Mouse (Mus musculus) liver, postnatal 0 days (tissue): ENCODE measurements around the gene Filip1l. TPM values are rescaled to one million over a fixed set of nuclear protein-coding genes. Genes with fewer than 3 reads are reported as not detected.
A peak's percentile ranks its signal among the peaks of the same experiment; 100 is the strongest.

Source experiments
- ATAC-seq: fragments of 200-750 bp; cut with Nextera tagmentation; 2 replicates; pipeline ENCODE4 v1.8.0; 2017; ENCODE audit warnings: mild to moderate bottlenecking, moderate library complexity
- DNase-seq: peaks from one replicate; pipeline ENCODE4 v3.0.0-alpha.2; 2016
- H3K27ac ChIP-seq: fragments of 300-500 bp; sonication (generic); 2 replicates; pipeline ENCODE4 v1.5.1; 2014; ENCODE audit warnings: antibody characterized with exemption, moderate library complexity, mild to moderate bottlenecking, low read depth
- H3K27me3 ChIP-seq: fragments of 300-500 bp; sonication (generic); 2 replicates; pipeline ENCODE4 v1.6.1; 2014; ENCODE audit warnings: low read length, control low read depth, mixed read lengths; ENCODE audit not compliant: insufficient read depth
- H3K36me3 ChIP-seq: fragments of 300-500 bp; sonication (generic); replicated peaks from 2 replicates; pipeline ENCODE4 v1.6.1; 2014; ENCODE audit warnings: mild to moderate bottlenecking, control low read depth, low read length, moderate library complexity, mixed read lengths; ENCODE audit not compliant: insufficient read depth
- H3K4me1 ChIP-seq: fragments of 300-500 bp; sonication (generic); 2 replicates; pipeline ENCODE4 v1.6.1; 2014; ENCODE audit warnings: antibody characterized with exemption, mild to moderate bottlenecking, control low read depth; ENCODE audit not compliant: insufficient read depth
- H3K4me2 ChIP-seq: fragments of 300-500 bp; sonication (generic); 2 replicates; pipeline ENCODE4 v1.6.1; 2014; ENCODE audit warnings: low read depth, mild to moderate bottlenecking, low read length, moderate library complexity, mixed read lengths
- H3K4me3 ChIP-seq: fragments of 300-500 bp; sonication (generic); 2 replicates; pipeline ENCODE4 v1.5.1; 2014; ENCODE audit warnings: low read depth, low read length
- H3K9ac ChIP-seq: fragments of 300-500 bp; sonication (generic); replicated peaks from 2 replicates; pipeline ENCODE4 v1.6.1; 2014; ENCODE audit warnings: mild to moderate bottlenecking, moderate library complexity
- H3K9me3 ChIP-seq: fragments of 300-500 bp; sonication (generic); 2 replicates; pipeline ENCODE4 v1.6.1; 2016; ENCODE audit warnings: mild to moderate bottlenecking, control low read depth, low read length, mixed read lengths
- CTCF ChIP-seq: sonication (generic); IDR thresholded peaks from 2 replicates; pipeline ENCODE4 v1.5.1; 2016; ENCODE audit warnings: antibody characterized with exemption, low read depth
- EP300 ChIP-seq: IDR thresholded peaks from 2 replicates; pipeline ENCODE4 v1.6.1; 2016; ENCODE audit warnings: antibody characterized with exemption, low read depth, mild to moderate bottlenecking
- WGBS: fragments of 180-500 bp; shearing (Covaris S2); extraction: QIAGEN DNeasy Blood & Tissue Kit; methylation state at CpG from one replicate; pipeline ENCODE4 v1.1.7; 2014; ENCODE audit not compliant: insufficient replicate concordance; 5-methylcytosine and 5-hydroxymethylcytosine counted together
- polyA plus RNA-seq: library from polyadenylated mRNA; unstranded; fragments of >200 nt; fragmentation: Nextera tagmentation; extraction: Ambion mirVana; gene quantifications from 2 replicates; pipeline ENCODE4 v1.2.1, GENCODE M21; 2015

Gene Filip1l
- polyA plus RNA-seq, 1 experiment from 2014 or later, result 6.2 TPM

DNA sequence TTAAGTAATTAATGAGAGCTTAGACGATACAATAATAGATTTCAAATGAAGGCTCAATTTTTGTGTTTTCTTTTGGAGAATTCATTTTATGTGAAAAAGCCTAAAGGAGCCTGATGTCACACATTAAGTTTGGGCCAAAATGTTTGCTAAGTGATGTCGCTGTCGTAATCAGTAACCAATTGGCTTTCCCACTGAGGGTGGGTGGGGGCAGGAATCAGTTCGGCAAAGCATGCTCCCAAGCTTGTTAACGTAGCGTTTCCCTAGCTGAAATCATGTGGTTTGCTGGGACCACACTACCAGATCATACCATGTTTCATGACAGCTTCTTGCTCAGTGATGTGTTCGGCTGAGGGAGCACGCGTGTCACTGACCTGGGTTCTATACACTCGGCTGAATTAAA is 162.7 kb downstream of the Filip1l start:
- TF ChIP-seq CTCF (no peak), EP300 (no peak)
- WGBS, result 73% methylated on average over 10 of the region's 10 CpGs

DNA sequence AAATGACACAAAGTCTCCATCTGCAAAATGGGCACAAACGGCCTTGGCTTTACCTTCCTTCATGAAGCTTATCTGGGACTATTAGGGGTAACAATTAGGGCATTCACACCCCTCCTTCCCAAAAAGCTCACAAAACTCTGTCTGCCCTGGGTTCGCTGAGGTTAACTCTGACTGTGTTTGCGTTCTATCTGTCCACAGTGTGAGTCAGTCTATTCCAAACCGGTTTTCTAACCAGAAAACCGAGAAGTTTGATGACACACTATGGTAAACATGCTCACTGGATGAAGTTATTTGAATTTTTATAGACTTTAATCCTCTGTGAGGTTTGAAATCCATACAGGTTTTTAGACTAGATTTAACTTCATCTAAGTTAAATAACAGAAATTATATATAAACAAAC is 172.2 kb downstream of the Filip1l start:
- H3K9ac ChIP-seq, result no peak overlapping the region
- H3K36me3 ChIP-seq, result no peaks in the 10 kb centered on the region
- no peak overlapping the region for H3K4me3 ChIP-seq
- DNase-seq (no peak), ATAC-seq (no peak)
- H3K4me2 ChIP-seq, result no peak overlapping the region
- H3K27me3 ChIP-seq, result no peaks in the 10 kb centered on the region
- no peak overlapping the region for H3K27ac ChIP-seq
- peaks cover 2% of the 10 kb centered on the region; the same call in 1 of the 2 replicates for H3K4me1 ChIP-seq
- 72% methylated on average over 5 of the region's 5 CpGs for WGBS
- no peaks in the 10 kb centered on the region for H3K9me3 ChIP-seq
- no peak for TF ChIP-seq EP300
- no peak for TF ChIP-seq CTCF

More for the DNA sequence above, 162.7 kb downstream of the Filip1l start:
- ATAC-seq (peak; percentile 51; the same call in 1 of the 2 replicates), DNase-seq (peak; percentile 17)
- Histone ChIP-seq H3K27me3 (no peaks in the 10 kb centered on the region), H3K4me3 (no peak overlapping the region), H3K9ac (no peak overlapping the region), H3K36me3 (no peaks in the 10 kb centered on the region), H3K9me3 (no peaks in the 10 kb centered on the region), H3K4me2 (no peak overlapping the region), H3K27ac (no peak overlapping the region), H3K4me1 (no peaks in the 10 kb centered on the region)

DNA sequence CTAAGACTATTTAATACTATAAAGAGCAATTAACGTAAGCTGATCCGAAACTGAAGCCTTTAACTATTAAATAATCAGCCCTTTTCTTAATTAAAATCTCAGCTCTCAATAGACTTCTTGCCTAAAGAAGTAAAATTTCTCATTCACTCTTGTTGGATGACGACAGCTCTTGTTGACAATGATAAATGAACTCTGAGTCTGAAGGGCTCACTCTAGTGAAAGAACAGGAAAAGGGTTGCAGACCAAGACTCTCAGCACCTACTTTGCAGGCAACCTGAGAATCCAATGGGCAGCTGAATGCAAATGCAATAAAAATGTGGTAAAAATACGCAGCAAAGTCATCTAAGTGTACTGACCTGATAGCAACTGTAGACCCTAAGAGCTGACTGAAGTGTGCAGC is 172.6 kb downstream of the Filip1l start:
- no peak for ATAC-seq
- Histone ChIP-seq H3K4me1 (peaks cover 2% of the 10 kb centered on the region; the same call in 1 of the 2 replicates), H3K27me3 (no peaks in the 10 kb centered on the region), H3K9me3 (no peaks in the 10 kb centered on the region), H3K4me3 (no peak overlapping the region), H3K27ac (no peak overlapping the region), H3K36me3 (no peaks in the 10 kb centered on the region), H3K4me2 (no peak overlapping the region), H3K9ac (no peak overlapping the region)
- TF ChIP-seq EP300, result no peak
- no peak for TF ChIP-seq CTCF
- no peak for DNase-seq
- WGBS, result 81% methylated on average over 4 of the region's 4 CpGs

DNA sequence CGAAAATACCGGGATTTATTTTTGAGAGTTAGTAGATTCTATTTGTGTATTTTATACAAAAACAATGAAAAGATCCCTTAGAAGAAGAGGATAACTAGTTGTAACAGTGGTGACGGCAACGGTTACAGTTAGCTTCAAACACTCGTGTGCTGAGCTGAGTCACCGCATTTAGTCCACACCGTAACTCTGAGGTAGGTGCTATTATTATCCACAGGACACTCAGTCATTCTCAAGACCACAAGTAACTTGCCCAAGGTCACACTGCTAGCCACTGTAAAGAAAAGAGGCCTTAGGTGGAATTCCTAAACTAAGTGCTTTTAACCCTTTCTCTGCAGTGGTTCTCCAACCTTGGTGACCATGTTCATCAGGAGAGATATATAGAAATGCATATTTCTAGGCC is 174.0 kb downstream of the Filip1l start:
- H3K27ac ChIP-seq, result no peak overlapping the region
- TF ChIP-seq EP300 (no peak), CTCF (no peak)
- no peaks in the 10 kb centered on the region for H3K9me3 ChIP-seq
- 79% methylated on average over 7 of the region's 7 CpGs for WGBS
- no peaks in the 10 kb centered on the region for H3K36me3 ChIP-seq
- H3K4me2 ChIP-seq, result no peak overlapping the region
- DNase-seq (no peak), ATAC-seq (no peak)
- no peak overlapping the region for H3K4me3 ChIP-seq
- H3K4me1 ChIP-seq, result peaks cover 2% of the 10 kb centered on the region; the same call in 1 of the 2 replicates
- no peak overlapping the region for H3K9ac ChIP-seq
- H3K27me3 ChIP-seq, result no peaks in the 10 kb centered on the region

DNA sequence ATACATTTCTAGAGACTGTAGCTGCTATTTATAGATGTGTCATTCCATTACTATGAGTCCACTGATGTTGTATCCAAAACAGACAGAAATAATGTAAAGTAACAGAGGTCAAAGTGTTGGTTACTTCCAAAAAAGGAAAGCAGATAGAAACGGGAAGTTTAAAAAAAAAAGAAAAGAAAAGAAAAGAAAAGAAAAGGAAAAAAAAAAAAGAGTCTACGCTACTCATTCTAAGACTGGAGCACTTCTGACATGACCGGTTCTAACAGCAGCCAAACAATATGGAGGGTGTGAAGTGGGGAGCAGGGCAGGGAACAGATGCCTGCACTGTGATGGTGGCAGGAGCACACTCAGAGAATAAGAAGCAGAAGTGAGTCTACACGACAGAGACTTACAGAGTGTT is 175.6 kb downstream of the Filip1l start:
- Histone ChIP-seq H3K9ac (no peak overlapping the region), H3K27me3 (no peaks in the 10 kb centered on the region), H3K9me3 (no peaks in the 10 kb centered on the region), H3K27ac (no peak overlapping the region), H3K36me3 (no peaks in the 10 kb centered on the region), H3K4me1 (peaks cover 2% of the 10 kb centered on the region; the same call in 1 of the 2 replicates), H3K4me2 (no peak overlapping the region), H3K4me3 (no peak overlapping the region)
- ATAC-seq (no peak), DNase-seq (no peak)
- WGBS, result 53% methylated on average over 4 of the region's 4 CpGs
- TF ChIP-seq CTCF, result no peak
- TF ChIP-seq EP300, result no peak

DNA sequence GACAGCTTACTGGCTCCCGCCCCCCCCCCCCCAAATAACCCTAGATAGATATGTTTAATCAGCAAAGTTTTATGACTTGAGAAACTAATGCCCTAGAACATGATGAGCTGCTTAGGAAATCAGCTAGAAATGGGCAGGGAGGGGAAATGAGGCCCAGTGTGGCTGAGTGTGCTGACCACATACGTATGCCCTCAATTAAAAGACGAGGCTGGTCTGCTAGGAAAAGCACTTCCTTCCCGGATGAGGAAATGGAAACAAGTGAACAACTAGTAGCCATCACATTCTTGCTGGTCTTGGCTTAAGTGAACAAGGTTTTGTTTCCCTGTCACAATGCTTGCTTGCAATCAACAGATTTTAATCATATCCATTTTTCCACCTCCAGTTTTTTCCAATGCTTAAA is 177.7 kb downstream of the Filip1l start:
- TF ChIP-seq CTCF (no peak), EP300 (no peak)
- Histone ChIP-seq H3K4me3 (no peak overlapping the region), H3K9me3 (no peaks in the 10 kb centered on the region), H3K4me2 (no peak overlapping the region), H3K36me3 (no peaks in the 10 kb centered on the region), H3K9ac (no peak overlapping the region), H3K27me3 (no peaks in the 10 kb centered on the region), H3K27ac (no peak overlapping the region), H3K4me1 (peaks cover 2% of the 10 kb centered on the region; the same call in 1 of the 2 replicates)
- ATAC-seq, result no peak
- DNase-seq, result no peak
- 67% methylated on average over 4 of the region's 4 CpGs for WGBS

DNA sequence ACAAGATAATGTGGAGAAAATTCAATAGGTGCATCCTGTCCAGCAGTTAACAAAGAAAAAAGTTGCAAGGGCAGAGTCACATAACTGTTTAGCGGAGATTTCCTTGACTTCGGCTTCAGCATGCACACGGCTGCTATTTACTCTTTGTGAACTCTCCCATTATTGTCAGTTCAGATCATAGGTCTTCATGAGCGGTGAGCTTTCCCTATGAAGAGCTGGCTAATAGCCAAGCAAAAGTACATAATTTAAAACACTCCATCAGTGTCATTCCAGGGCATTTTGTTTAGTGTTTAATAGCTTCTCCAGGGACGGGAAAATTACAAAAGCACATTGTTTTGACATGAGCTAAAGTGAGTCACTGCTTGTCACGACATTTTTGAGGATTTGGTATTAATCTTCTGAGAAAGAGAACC is 179.2 kb downstream of the Filip1l start:
- Histone ChIP-seq H3K27ac (no peak overlapping the region), H3K36me3 (no peaks in the 10 kb centered on the region), H3K9ac (no peak overlapping the region), H3K9me3 (no peaks in the 10 kb centered on the region), H3K4me2 (no peak overlapping the region), H3K27me3 (no peaks in the 10 kb centered on the region), H3K4me3 (no peak overlapping the region), H3K4me1 (peaks cover 2% of the 10 kb centered on the region; the same call in 1 of the 2 replicates)
- TF ChIP-seq CTCF, result no peak
- TF ChIP-seq EP300, result no peak
- DNase-seq, result no peak
- ATAC-seq, result no peak
- 56% methylated on average over 6 of the region's 6 CpGs for WGBS
